Mouse (Mus musculus): ENCODE measurements at regions not wholly inside any gene's neighbourhood (a gene's known extent, or its start where the extent isn't known, plus 50 kb on each side); places are given as distances from the start of the nearest gene placed in this dataset.

GRCm38 (mm10) chr8:46898697-46899445, 87.8 kb upstream of the Enpp6 start:
- no peak for DNase-seq

GRCm38 (mm10) chr8:46900826-46901225, 85.9 kb upstream of the Enpp6 start:
- DNase-seq, result no peak

GRCm38 (mm10) chr8:46904731-46905130, 82.0 kb upstream of the Enpp6 start:
- no peak for DNase-seq

GRCm38 (mm10) chr8:46907390-46907789, 79.3 kb upstream of the Enpp6 start:
- no peak for DNase-seq

- no peak for DNase-seq
Measured at GRCm38 (mm10) chr8:46908186-46908585, 78.5 kb upstream of the Enpp6 start.

- peak; percentile 54 for DNase-seq
Measured at GRCm38 (mm10) chr8:46913956-46914355, 72.7 kb upstream of the Enpp6 start.

- DNase-seq, result peak; percentile 61
Measured at GRCm38 (mm10) chr8:46920071-46920470, 66.6 kb upstream of the Enpp6 start.

GRCm38 (mm10) chr8:46921075-46921474, 65.6 kb upstream of the Enpp6 start:
- DNase-seq, result no peak

GRCm38 (mm10) chr8:46921585-46921984, 65.1 kb upstream of the Enpp6 start:
- no peak for DNase-seq

- DNase-seq, result no peak
Measured at GRCm38 (mm10) chr8:46924787-46925548, 61.7 kb upstream of the Enpp6 start.

- no peak for DNase-seq
Measured at GRCm38 (mm10) chr8:46928718-46929117, 58.0 kb upstream of the Enpp6 start.

GRCm38 (mm10) chr8:46929678-46930077, 57.0 kb upstream of the Enpp6 start:
- no peak for DNase-seq

GRCm38 (mm10) chr8:46931267-46931666, 55.4 kb upstream of the Enpp6 start:
- no peak for DNase-seq

GRCm38 (mm10) chr8:46933256-46933655, 53.4 kb upstream of the Enpp6 start:
- no peak for DNase-seq

GRCm38 (mm10) chr8:46934254-46934653, 52.4 kb upstream of the Enpp6 start:
- no peak for DNase-seq

GRCm38 (mm10) chr8:46934898-46935297, 51.8 kb upstream of the Enpp6 start:
- DNase-seq, result peak; percentile 61

- no peak for DNase-seq
Measured at GRCm38 (mm10) chr8:46936039-46936438, 50.6 kb upstream of the Enpp6 start.

Data from thymus, postnatal 14 days (tissue).